Mouse (Mus musculus) c-Kit-positive CD71-positive TER-119-negative erythroid progenitor cells, embryonic 14.5 days (primary cell): ENCODE results near the gene Sptbn4.

Source experiments
- DNase-seq: peaks from one replicate; pipeline ENCODE4 v3.0.0-alpha.2; 2013; ENCODE audit warnings: low read depth

The Sptbn4 gene

DNA sequence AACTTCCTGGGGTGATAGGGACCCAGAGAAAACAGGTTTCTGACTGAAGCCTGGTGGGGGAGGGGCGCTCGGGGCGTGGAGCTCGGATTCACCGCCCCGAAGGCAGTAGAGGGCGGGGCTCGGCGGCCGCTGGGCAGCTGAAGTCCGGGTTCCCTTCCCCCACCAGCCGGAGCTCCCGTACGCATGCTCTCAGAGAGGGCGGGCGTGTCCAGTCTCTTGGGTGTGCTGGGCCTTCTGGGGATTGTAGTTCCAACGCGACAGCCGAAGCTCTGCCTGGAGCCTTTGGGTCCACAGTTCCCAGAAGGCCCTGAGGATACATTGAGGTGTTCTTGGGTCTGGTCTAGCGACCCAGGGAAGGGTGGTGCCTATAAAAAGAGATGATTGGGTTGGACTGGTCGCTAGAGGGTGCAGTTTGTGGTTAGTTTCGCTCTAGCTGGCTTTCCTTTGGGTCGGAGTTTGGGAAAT is 27.0 kb upstream of the Sptbn4 start:
- peak; percentile 99 for DNase-seq

DNA sequence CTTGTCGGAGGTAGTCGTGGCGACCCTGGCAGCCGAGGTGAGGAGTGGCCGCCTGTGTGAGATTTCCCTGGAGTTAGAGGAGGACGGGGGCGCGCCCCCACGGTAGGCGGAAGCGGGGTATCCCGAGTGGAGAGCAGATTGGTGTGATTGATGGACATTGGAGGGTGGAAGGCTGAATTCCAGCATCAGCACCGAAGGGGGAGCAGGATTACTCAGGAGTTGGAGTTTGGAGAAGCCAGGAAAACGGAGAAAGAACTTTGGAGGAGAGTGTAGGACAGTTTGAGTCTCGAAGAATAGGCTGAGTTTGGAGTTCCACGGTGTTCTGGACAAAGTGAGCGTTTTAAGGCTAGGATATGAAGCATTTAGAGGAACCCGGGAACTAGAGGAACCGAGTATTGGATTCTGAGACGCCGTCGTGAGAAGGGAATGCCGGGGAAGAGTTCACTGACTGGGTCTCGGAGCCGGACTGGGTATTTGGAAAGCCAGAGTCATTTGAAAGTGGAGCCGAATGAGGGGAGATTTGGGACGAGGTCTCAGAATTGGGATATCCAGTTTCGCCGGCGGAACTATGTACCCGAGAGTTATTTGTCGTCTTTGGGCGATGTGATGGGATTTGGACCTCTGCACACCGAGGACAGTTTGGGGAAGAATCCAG is 26.5 kb upstream of the Sptbn4 start:
- DNase-seq, result no peak

DNA sequence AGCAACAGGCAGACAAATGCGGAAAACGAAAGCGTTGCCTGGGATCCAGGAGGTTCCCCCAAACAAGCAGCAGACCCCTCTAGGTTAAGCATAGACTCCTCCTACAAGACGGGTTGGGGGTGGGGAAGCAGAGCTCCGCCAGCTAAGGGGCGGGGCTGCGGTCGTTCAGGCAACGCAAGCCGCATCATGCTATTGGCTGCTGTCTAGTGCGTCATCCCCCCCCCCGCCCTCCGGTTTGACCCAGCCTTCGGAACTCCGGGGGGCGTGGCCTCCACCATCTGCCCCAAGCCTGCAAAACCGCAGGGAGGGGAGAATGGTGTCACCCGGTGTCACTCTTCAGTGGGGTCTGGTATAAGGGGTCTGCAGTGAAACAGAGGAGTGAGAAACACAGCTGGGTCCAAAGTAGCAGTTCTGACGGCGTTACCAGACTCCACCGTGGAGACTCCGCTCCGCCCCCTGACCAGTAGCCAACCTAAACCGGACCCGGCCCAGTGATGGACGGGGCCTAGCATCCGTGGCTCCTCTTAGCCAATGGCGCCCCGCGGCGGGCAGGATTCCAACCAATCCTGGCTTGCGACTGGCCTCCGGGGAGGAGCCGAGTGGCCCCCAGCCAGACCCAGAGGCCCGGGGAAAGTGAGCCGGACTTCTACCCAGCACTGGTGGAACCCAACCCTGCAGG is 25.8 kb upstream of the Sptbn4 start, which contains the start of gene Sertad3:
Gene Sertad3, plus strand, starts transcription at position 613 of the 679 bp plus-strand sequence.
- peak; percentile 95 for DNase-seq

DNA sequence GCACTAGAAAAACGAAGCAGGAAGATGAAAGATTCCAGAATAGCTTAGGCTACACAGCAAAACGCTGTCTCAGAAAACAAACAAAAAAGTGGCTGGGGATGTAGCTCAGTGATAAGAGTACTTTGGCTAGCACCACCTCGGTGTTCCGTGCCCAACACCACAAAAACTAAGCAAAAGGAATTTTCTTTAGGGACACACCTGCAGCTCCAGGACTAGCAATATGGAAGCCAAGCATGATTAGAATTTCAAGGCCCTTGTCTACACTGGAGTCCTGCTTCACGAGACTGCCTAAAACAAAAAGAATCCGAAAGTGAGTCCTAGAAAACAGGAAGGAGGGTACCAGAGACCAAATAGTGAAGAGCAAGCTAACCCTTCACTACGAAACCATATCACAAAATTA is 25.1 kb upstream of the Sptbn4 start:
- DNase-seq, result no peak

DNA sequence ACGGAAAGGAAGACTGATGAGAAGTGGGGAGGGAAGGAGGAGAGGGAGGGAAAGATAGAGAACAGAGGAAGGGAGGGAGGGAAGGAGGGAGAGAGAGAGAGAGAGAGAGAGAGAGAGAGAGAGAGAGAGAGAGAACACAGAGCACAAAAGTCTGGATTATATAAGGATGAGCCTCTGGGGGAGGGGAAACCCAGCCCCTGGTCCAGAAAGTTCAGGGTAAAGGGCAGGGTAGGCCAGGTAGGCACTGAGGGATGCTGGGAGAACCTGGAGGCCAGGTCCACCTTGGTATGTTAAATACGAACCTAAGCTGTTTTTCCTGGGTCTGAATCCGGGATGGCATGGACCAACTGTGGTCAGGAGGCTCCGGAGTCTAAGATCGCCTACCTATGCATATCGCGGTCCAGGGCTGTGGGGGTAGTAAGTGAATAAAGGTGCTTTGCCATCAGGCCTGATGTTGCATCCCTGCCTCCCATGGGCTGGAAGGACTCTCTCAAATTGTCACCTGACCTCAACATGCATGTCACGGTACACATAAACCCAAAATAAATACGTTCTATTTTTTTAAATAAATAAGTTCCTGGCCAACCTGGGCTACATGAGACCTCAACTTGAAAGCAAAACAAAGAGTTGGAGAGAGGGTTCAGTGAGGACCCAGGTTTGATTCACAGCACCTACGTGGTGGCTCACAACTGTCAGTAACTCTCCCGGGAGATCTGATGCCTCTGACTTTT is 24.1 kb upstream of the Sptbn4 start:
- DNase-seq, result no peak

DNA sequence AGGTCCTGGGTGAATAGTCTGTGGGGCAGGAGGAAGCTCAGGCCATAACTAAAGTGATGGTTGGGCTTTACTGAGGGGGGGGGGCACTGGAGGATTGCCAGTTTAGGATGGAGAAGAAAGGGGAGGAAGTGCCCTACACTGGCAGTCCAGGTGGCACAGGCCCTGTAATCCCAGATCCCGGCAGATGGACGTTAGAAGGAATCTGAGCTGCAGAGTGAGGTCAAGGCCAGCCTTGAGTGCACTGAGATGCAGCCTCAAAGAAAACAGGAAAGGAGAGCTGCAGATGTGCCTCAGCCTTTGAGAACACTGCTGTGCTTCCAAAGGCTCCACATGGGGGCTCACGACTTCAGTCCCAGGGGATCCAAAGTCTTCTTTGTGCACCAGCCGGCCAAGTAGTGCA is 20.2 kb upstream of the Sptbn4 start:
- no peak for DNase-seq

DNA sequence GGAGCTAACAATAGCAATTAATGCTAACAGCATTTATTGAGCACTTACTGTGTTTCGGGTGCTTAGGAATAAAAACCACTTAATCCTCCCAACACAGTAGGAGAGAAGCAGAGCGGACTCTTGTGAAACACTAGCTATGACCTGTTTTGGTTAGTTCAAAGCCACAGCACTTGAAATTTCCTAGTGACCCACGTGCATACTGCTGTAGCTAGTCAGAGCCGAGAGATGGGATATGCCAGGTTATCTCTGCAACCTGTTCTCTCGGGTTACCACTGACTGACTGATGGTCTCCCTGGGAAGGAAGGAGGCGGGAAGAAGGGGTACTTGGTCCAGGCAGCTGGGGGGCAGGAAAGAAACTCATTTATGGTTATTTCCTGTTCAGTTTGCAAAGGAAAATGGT is 13.0 kb upstream of the Sptbn4 start:
- no peak for DNase-seq

DNA sequence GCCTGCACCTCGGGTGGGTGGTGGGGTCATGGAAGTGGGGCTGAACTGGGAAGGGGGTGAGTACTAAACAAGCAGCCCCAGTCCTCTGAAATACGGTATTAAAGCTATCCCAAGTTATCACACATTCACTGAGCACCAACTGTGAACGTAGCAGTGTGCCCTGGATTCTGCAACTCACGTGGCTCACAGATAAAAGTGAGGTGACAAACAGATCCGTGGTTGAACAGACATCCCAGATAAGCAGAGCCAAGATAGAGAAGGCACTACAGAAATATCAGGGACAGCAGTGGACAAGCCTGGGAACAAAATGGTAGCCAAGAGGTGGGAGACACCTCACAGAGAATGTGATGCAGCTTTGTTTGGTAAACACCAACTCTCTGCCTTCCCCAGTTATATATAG is 12.2 kb upstream of the Sptbn4 start:
- DNase-seq, result no peak

DNA sequence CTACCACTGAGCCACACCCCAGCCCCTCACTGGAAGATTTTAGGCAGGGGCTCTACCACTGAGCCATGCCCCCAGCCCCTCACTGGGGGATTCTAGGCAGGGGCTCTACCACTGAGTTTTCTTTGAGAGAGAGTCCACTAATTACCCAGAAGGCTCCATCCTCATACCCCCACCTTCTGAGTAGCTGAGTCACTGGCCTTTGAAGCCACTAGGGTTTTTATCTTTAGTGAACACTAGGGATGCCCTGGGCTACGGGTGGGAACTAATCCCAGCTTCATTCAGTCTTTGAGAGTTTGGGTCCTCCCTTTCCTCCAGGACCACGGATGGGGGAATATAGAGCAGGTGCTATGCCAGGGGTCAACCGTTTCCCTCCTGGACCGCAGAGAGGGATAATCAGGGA is 11.1 kb upstream of the Sptbn4 start:
- DNase-seq, result no peak

DNA sequence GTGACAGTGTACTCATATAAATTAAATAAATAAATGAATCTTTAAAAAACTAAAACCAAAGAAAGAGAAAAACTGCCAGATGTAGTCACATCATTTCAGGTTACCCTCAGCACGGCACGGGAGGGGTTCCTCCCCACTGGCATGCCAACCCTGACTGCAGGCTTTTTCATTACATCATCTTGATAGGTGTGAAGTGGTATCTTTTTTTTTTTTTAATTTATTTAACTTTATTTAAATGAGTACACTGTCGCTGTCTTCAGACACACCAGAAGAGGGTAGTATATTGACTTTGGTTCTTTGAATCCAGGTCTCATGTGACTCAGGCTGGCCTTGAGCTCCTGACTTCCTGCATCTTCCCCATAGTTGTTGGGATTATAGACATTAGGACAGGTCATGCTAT is 7.8 kb upstream of the Sptbn4 start:
- DNase-seq, result no peak

DNA sequence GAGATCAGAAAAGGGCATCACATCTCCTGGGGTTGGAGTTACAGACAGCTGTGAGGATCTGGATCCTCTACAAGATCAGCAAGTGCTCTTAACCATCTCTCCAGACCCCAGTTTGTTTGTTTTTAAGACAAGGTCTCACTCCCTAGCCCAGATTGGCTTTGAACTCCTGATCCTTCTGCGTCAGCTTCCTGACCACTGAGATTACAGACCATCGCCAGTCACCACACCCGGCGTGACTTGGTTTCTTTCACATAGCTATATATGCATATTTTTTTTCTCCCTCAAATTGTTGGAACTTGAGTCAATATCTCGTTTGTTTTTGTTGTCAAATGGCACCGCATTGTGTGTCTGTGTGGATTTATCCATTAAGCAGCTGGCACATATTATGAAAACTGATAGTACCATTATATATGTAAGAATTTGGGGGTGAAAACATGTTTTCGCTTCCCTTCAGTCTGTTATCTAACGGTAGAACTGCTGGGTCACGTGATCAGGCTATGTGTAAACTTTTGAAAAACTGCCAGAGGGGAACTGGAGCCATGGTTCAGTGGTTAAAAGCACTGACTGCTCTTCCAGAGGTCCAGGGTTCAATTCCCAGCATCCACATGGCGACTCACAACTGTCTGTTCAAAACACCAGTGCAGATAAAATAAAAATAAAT is 7.1 kb upstream of the Sptbn4 start:
- DNase-seq, result no peak

DNA sequence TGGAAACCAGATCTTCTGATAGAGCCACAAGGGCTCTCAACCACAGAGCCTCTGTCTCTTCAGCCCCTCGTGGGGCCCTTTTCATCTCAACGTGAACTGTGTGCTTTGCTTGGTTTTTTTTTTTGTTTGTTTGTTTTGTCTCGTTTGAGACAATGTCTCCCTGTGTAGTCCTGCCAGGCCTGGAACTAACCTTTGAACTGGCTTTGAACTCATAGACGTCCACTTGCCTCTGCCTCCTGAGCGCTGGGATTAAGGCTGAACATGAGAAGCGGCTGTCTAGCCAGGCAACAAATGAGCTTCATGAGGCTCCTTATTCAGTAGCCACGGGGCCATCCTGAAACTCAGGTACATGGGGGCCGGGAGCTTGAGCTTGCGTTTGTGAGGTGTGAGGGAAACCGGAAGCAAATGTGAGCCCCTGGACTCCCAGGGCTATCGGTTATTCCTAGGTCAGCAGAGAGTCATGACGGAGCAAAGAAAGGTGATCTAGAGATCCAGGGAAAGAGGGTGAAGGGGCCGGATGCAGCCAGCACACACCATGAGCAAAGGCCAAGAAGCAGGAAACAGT is 4.8 kb upstream of the Sptbn4 start:
- DNase-seq, result no peak

DNA sequence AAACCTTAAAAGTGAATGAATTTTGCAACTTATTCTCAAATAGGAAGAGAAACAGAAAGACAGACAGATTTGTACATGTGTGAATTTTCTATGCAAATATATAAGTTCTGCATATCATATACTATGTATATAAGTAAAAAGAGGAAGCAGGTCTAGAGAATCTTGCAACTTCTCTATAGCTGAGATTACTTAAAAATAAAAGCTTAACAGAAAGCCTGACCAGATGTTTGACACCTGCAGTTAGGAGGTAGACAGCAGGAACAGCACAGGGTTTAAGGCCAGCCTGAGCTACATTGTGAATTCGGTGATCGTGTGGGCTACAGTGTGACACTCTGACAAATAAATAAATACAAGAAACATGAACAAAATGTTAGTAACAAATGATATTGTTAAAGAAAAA is 3.9 kb upstream of the Sptbn4 start:
- DNase-seq, result no peak

DNA sequence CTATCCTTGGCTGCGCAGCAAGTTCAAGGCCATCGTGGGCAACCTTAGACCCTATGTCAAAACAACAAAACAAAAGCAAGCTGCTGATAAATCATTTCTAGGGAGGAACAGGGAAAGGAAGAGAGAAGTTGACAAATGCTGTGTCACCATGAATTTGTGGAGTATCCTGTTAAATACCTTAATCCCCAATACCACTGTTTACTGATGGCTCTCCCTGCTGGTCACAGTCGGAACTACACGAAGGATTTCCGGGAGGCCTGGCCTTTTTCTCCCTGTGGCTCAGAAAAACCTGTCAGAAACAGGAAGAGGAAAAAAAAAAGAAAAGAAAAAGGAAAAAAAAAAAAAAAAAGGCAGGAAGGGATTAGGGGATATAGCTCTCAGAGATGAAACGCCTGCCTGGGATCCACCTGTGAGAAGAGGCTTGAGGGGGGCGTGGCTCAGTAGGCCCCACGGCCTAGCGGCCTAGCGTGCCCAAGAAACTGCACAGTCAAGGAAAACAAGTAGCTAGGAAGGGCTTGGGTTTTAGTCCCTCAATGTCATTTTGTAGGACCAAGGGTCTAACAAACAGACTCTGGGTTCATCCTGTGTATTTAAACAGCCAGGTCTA is 1.9 kb upstream of the Sptbn4 start:
- DNase-seq, result peak; percentile 73

DNA sequence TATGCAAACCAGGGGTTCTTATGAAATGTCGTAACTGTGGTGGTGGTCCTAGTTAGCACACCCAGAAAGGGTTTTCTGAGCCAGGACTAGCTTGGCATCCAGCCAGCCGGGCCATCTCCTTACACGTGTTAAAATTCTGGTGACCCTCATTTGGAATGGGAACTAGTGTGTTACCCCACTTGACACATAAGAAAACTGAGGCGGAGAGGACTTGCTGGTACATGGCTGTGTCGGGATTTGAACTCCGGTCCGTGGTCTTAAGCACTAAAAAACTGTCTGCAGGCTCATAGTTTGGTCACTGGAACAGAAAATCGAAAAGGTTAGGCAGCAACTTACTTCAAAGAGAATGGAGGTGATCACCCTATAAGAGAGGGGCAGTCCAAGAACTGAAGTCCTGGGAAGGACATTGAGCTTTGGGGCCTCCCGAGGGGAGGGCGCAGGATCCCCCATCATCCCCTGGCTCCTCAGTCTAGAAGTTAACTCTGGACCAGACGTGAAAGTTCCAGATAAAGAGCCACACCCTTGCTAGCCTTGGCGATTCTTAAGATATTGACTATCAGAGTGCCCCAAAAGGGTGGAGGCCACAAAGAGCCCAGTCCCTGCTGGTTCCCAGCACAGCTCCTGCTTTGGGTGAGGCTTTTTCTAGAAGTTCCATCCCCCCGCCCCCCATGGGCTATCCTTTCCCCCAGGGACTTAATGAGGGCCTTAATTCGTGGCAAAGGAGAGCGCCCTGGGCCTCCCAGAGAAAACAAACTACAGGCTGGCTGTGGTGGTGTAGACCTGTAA is 1.1 kb upstream of the Sptbn4 start:
- DNase-seq, result peak; percentile 93

DNA sequence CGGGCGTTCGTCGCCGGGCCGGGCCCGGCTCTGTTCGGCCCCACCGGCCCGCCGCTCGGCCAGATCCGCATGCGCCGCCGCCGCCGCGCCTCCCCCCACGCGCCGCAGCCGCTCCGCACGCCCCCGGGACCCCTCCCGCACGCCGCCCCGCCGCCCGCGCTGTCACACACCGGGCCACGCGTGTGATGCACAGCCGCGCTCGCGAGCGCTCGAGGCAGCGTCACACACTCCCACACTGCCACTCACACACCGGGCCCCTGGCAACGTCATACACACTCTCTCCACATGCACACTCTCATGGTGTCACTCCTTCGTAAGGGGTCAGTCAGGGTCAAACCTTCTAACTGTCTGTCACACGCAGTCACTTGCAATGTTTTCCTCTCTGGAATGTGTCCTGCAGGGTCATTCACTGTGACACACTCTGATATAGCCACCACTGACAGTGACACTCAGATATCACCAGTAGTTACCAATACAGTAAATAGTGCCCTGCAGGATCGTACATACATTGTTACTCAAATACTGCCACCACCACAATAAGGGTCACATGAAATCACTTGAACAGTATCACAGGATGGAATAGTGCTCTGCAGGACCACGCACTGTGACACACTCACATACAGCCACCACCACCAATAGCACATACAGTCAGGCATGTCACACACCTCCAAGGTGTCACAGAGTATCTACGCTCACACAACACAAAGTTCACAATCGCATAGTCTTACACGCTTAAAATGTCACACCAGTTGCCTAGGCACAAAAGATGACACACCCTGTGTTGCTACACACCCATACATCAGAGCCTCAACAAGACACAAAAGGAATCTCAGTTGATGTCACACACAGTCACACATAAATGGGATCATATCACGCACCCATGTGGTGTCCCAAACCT is 716 bp downstream of the Sptbn4 start:
- no peak for DNase-seq

DNA sequence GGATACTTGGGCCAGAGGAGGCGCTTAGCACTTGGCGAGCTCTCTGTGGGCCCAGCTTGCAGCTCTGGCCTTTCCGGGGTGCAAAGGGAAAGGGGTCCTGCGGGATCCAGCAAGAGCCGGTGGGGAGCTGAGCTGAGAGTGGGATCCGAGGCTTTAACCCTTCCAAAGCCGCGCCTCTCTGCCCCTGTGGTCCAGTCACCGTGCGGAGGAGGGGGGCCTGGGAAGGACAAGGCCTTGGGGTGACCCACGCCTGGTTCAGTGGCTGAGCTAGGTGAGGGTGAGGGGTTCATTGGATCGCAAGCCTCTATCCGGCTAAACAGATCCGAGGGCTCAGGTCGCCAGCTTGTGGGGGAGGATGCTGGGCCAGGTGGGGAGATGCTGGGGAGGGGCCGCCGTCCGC is 1.4 kb downstream of the Sptbn4 start:
- no peak for DNase-seq

DNA sequence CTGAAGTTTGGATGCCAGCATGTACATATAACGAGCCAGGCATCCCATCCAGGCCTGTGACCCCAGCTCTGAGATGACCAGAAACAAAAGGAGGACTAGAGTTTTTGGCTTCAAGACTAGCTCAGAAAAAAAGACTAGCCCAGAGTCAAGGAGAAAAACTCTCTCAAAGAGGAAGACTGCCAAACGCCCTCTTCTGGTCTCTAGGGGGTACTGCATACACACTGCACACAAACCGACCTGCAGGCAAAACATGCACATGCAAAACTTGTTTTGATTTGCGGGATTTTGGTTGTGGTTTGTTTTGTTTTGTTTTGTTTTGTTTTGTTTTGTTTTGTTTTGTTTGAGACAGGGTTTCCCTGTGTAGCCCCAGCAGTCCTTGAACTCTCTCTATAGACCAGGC is 7.5 kb downstream of the Sptbn4 start:
- DNase-seq, result no peak

DNA sequence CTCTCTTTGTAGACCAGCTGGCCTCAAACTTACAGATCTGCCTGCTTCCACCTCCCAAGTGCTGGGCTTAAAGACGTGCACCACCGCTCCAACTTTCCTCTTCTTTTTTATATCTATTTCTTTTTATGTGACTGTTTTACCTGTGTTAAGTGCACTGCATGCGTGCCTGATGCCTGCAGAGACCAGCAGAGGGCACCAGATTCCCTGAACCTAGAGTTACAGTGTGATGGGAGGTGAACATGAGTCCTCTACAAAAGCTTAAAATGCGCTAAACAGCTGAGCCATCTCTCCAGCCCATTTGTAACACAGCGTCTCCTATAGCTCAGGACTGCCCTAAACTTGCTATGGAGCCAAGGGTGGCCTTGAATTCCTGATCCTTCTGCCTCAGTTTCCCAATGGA is 9.9 kb downstream of the Sptbn4 start:
- no peak for DNase-seq

DNA sequence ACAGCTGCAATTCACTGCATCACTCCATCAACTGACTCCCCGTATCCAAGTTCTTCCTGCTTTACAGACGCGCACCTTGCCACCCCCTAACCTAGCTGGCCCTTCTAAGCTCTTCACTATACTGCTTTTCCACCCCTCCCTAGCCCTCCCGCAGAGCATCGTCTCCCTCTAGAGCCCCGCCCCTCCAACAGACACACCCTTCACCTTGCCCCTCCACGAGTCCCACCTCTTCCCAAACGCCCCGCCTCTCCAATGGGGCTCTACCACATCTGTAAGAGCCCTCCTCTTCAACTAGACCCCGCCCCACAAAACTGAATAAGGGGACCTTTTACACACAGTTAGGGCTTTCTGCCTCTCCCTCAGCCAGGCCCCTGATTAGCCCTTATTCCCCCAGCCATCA is 13.7 kb downstream of the Sptbn4 start:
- DNase-seq, result no peak
